Mouse (Mus musculus): ENCODE results near the gene 2200002D01Rik. TPM values are rescaled to one million over a fixed set of nuclear protein-coding genes. Genes with fewer than 3 reads are reported as not detected.
"Not testable (repeated sequence)": the region's sequence is repeated elsewhere in the genome, so short reads cannot be mapped to it uniquely, and the experiment has no call there.

The 2200002D01Rik gene
- polyA plus RNA-seq, 1 experiment: 0.10 TPM

DNA sequence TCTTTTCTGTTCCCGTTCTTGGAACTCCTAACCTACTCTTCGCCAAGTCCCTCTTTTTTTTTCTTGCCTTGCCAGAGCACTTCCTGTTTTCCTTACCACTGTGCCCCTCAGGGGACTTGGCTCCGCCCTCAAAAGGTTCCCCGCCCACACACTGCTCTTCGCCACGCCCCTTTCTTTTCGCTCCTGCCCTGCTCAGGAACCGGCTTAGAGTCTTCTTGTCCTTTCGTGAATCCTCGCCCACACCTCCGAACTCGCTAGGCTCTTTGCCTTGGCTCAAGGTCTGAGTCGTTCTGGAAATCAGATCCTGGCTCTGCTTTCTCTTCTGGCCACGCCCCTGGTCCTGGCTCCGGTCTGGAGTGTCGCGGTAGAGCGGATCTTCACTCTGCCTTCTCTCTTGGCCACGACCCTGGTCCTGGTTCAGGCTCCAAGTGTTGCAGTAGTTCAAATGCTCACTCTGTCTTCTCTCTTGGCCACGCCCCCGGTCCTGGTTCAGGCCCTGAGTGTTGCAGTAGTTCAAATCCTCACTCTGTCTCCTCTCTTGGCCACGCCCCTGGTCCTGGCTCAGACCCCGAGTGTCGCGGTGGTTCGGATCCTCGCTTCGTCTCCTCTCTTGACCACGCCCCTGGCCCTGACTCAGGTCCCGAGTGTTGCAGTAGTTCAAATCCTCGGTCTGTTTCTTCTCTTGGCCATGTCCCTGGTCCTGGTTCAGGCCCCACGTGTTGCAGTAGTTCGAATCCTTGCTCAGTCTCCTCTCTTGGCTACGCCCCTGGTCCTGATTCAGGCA, 36.7 kb downstream of the 2200002D01Rik start:
- no peaks in the 10 kb centered on the region for H3K4me1 ChIP-seq (ENCODE audit: control insufficient read depth, insufficient read depth, low read length)
- H3K4me3 ChIP-seq (ENCODE audit: insufficient read depth, low read length): peak overlapping the region; percentile 3; the same call in 1 of the 2 replicates
- TF ChIP-seq CTCF (IDR thresholded peaks at IDR 0.05; ENCODE audit: extremely low read depth, insufficient read depth, low read length): no peak
- TF ChIP-seq POLR2A (IDR thresholded peaks at IDR 0.05; ENCODE audit: extremely low read depth, insufficient read depth, low read length): no peak
- no peak overlapping the region for H3K27ac ChIP-seq (ENCODE audit: insufficient read depth, low read length)

DNA sequence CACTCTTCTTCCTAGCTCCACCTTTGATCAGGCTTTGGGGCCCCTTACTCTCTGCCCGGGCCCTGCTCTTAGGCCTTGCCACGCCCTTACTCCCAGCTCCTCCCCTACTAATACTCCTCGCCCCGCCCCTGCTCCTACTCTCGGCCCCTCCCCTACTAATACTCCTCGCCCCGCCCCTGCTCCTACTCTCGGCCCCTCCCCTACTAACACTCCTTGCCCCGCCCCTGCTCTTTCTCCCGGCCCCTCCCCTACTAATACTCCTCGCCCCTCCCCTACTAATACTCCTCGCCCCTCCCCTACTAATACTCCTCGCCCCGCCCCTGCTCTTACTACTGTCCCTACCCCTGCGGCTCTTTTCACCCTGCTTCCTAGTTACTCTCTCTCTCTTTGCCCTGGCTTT, 37.3 kb downstream of the 2200002D01Rik start:
- 0 out of 2 replicates have a peak overlapping the region, but pooled peaks have one; percentile 3 for H3K4me3 ChIP-seq (ENCODE audit: insufficient read depth, low read length)
- H3K27ac ChIP-seq (ENCODE audit: insufficient read depth, low read length); H3K4me1 ChIP-seq (ENCODE audit: control insufficient read depth, insufficient read depth, low read length): not testable (repeated sequence)

DNA sequence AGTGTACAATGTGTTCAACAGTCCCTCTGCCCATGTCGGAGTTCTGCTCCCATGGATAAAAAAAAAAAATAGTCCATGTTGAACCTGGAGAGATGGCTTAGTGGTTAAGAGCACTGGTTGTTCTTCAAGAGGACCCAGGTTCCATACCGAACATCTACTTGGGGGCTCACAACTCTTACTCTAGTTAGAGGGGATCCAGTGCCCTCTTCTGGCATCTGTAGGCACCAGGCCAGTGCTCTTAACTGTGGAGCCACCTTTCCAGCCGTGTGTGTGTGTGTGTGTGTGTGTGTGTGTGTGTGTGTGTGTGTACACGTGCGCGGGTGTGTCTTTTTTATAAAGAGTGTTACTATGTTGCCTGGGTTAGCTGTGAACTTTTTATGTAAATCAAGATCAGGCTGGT, 45.7 kb downstream of the 2200002D01Rik start:
- no peak for TF ChIP-seq POLR2A (IDR thresholded peaks at IDR 0.05; ENCODE audit: extremely low read depth, insufficient read depth, low read length)
- TF ChIP-seq CTCF (IDR thresholded peaks at IDR 0.05; ENCODE audit: extremely low read depth, insufficient read depth, low read length): no peak
- H3K27ac ChIP-seq (ENCODE audit: insufficient read depth, low read length): no peak overlapping the region
- no peak overlapping the region for H3K4me3 ChIP-seq (ENCODE audit: insufficient read depth, low read length)
- no peaks in the 10 kb centered on the region for H3K4me1 ChIP-seq (ENCODE audit: control insufficient read depth, insufficient read depth, low read length)

Other genes starting within 250 kb of the 2200002D01Rik start
- 7.2 and 7.7 TPM in 2 replicates for gene Ryr1, start 123.3 kb downstream of the 2200002D01Rik start, polyA plus RNA-seq (2012; rRNA removed)
- 1.5 and 1.6 TPM in 2 replicates for gene Rasgrp4, start 113.6 kb downstream of the 2200002D01Rik start, polyA plus RNA-seq (2012; rRNA removed)
- gene Fam98c, start 92.2 kb downstream of the 2200002D01Rik start, polyA plus RNA-seq (2012; rRNA removed): 62.3 and 66.1 TPM in 2 replicates
- gene Ggn, start 78.3 kb downstream of the 2200002D01Rik start, polyA plus RNA-seq (2012; rRNA removed): 0.52 and 0.72 TPM in 2 replicates
- gene Spred3, start 78.1 kb downstream of the 2200002D01Rik start, polyA plus RNA-seq (2012; rRNA removed): 39.6 and 40.7 TPM in 2 replicates
- gene Psmd8, start 67.8 kb downstream of the 2200002D01Rik start, polyA plus RNA-seq (2012; rRNA removed): 195 and 198 TPM in 2 replicates
- 2.3 and 4.2 TPM in 2 replicates for gene Catsperg1, start 34.4 kb downstream of the 2200002D01Rik start, polyA plus RNA-seq (2012; rRNA removed)
- gene Kcnk6, start 16.0 kb downstream of the 2200002D01Rik start, polyA plus RNA-seq (2012; rRNA removed): 3.1 and 3.8 TPM in 2 replicates
- 69.1 and 71.7 TPM in 2 replicates for gene Yif1b, start 10.1 kb downstream of the 2200002D01Rik start, polyA plus RNA-seq (2012; rRNA removed)
- 25.9 and 27.4 TPM in 2 replicates for gene Spint2, start 33.4 kb upstream of the 2200002D01Rik start, polyA plus RNA-seq (2012; rRNA removed)
- gene Ppp1r14a, start 40.8 kb upstream of the 2200002D01Rik start, polyA plus RNA-seq (2012; rRNA removed): 40.8 and 44.7 TPM in 2 replicates
- 59.6 and 65.1 TPM in 2 replicates for gene Dpf1, start 55.5 kb upstream of the 2200002D01Rik start, polyA plus RNA-seq (2012; rRNA removed)